Mouse (Mus musculus): Measurements from ENCODE around the gene Gm9803.

DNA sequence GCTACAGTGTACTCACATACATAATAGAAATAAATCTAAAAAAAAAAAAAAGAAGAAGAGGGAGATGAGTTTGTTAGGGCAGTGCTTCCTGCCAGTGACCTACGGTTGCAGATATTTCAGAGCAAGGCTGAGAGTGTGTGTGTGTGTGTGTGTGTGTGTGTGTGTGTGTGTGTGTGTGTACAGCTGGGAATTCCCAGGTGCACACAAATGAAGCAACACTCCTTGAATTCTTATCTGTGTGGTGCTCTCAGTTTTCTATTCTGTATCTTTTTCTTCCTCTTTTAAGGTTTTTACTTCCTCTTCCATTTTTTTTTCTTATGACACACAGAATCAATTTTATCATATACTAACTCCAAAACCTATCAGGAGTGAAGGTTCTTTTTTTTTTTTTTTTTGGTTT lies 19.6 kb upstream of the Gm9803 start:
- TF ChIP-seq CTCF (IDR thresholded peaks at IDR 0.05; ENCODE audit: low read depth) (no peak), EP300 (IDR thresholded peaks at IDR 0.05; ENCODE audit: low read depth) (no peak)
